Mouse (Mus musculus) embryonic fibroblast, embryonic 13.5 days (primary cell): ENCODE measurements around the gene Arhgef7.

Source experiments
- CTCF ChIP-seq: IDR thresholded peaks from 2 replicates; pipeline ENCODE4 v1.5.1; 2011; ENCODE audit warnings: mild to moderate bottlenecking, control low read depth, low read length, moderate library complexity, borderline replicate concordance; ENCODE audit not compliant: insufficient read depth
- POLR2A ChIP-seq: IDR thresholded peaks from 2 replicates; pipeline ENCODE4 v1.6.1; 2011; ENCODE audit warnings: low read depth, mild to moderate bottlenecking, control low read depth, low read length, moderate library complexity

- TF ChIP-seq CTCF (no peak), POLR2A (no peak)
These were observed 259 bp upstream of the Arhgef7 start for GRCm38 (mm10) chr8:11727273-11727650.
